In the genomic region with DNA sequence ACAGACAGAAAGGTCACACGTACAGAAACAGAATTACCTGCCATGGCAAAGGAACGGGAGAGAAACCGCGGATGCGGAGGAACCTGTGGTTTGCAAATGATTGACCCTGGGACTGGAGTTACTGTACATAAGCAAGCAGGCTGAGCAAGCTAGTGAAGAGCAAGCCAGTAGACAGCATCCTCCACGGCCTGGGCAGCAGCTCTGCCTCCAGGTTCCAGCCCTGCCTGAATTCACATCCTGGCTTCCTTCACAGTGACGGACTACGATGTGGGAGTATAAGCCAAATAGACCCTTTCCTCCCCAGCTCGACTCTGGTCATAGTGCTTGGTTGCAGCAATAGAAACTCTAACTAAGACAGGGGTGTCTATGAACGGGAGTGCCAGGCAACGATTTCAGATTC, we compare ENCODE assay signal across 15 mouse cellular contexts.
DNase-seq lines count a peak whose midpoint lies in the region; ATAC-seq and TF ChIP-seq lines count a peak whose summit lies in the region.
"Had no signal": no experiment of that assay in that cellular context is flagged by ENCODE, and none has a peak within 500 bp of the region (broad histone marks: within the 10 kb centered on the region; RNA-seq: fewer than 3 reads in every experiment).

No protein-coding gene starts in this region.

- peak overlapping the region; percentile 6 for H3K4me2 ChIP-seq in heart, postnatal 0 days (ENCODE audit: low read depth, low read length)
- H3K4me2 ChIP-seq in heart, embryonic 11.5 days, result no peak overlapping the region
- H3K4me2 ChIP-seq: embryonic facial prominence, embryonic 15.5 days; limb, embryonic 13.5 days; midbrain, embryonic 15.5 days; neural tube, embryonic 15.5 days had no signal

- no peak overlapping the region for H3K9ac ChIP-seq in heart, postnatal 0 days (replicated peaks; ENCODE audit: low read depth, low read length)
- no peak overlapping the region for H3K9ac ChIP-seq in heart, embryonic 11.5 days (ENCODE audit: low read depth, low read length)
- H3K9ac ChIP-seq: embryonic facial prominence, embryonic 15.5 days; limb, embryonic 13.5 days; midbrain, embryonic 15.5 days; neural tube, embryonic 15.5 days had no signal

- WGBS in heart, postnatal 0 days, result 84% methylated on average over 11 of the region's 11 CpGs
- 86% methylated on average over 11 of the region's 11 CpGs for WGBS in heart, embryonic 11.5 days (ENCODE audit: insufficient replicate concordance)

- ATAC-seq in heart, postnatal 0 days (ENCODE audit: insufficient read depth, low read depth), result no peak
- ATAC-seq in heart, embryonic 11.5 days (replicated peaks; ENCODE audit: insufficient number of reproducible peaks, low FRiP score, low TSS enrichment), result no peak
- ATAC-seq: midbrain, embryonic 15.5 days had no signal

- H3K36me3 ChIP-seq in heart, postnatal 0 days (replicated peaks; ENCODE audit: control insufficient read depth, insufficient read depth, low read length), result peaks cover 4% of the 10 kb centered on the region; the same call in 1 of the 2 replicates
- H3K36me3 ChIP-seq in heart, embryonic 11.5 days (ENCODE audit: control insufficient read depth, insufficient read depth, low read length), result no peaks in the 10 kb centered on the region
- H3K36me3 ChIP-seq: embryonic facial prominence, embryonic 15.5 days; limb, embryonic 13.5 days; midbrain, embryonic 15.5 days; neural tube, embryonic 15.5 days had no signal

- no peak for TF ChIP-seq EP300 in heart, postnatal 0 days (IDR thresholded peaks at IDR 0.05; ENCODE audit: low read depth)

- DNase-seq in heart, postnatal 0 days (ENCODE audit: low spot score), result no peak
- DNase-seq in CD4-positive, CD25-positive, alpha-beta regulatory T cell, adult 2 months (ENCODE audit: low read depth, low spot score), result peak; percentile 17
- peak; percentile 28 for DNase-seq in kidney, postnatal 14 days
- DNase-seq in cerebellum, postnatal 36 days, result no peak
- DNase-seq in thymus, postnatal 25 days, result no peak
- DNase-seq in neural tube, embryonic 10.5 days (ENCODE audit: extremely low spot score, low spot score), result no peak
- DNase-seq: adrenal gland, postnatal 14 days; heart, postnatal 4 days; lung, adult 18-20 months had no signal

- H3K4me3 ChIP-seq in heart, postnatal 0 days (ENCODE audit: low read depth, low read length), result peak overlapping the region; percentile 28; the same call in 1 of the 2 replicates
- no peak overlapping the region for H3K4me3 ChIP-seq in heart, embryonic 11.5 days (ENCODE audit: low read depth, low read length)
- peak overlapping the region; percentile 61 for H3K4me3 ChIP-seq in brown adipose tissue, adult 24 weeks (ENCODE audit: insufficient read depth, low read depth, low read length)
- H3K4me3 ChIP-seq: embryonic facial prominence, embryonic 15.5 days; limb, embryonic 13.5 days; midbrain, embryonic 15.5 days; neural tube, embryonic 15.5 days had no signal

- H3K27ac ChIP-seq in heart, postnatal 0 days (ENCODE audit: low read depth), result no peak overlapping the region
- no peak overlapping the region for H3K27ac ChIP-seq in heart, embryonic 11.5 days (ENCODE audit: low read depth, low read length)
- H3K27ac ChIP-seq in brown adipose tissue, adult 24 weeks (replicated peaks; ENCODE audit: low read depth, low read length), result no peak overlapping the region; the same call in 1 of the 2 replicates
- H3K27ac ChIP-seq: embryonic facial prominence, embryonic 15.5 days; limb, embryonic 13.5 days; midbrain, embryonic 15.5 days; neural tube, embryonic 15.5 days had no signal

- no peaks in the 10 kb centered on the region for H3K9me3 ChIP-seq in heart, postnatal 0 days (replicated peaks; ENCODE audit: control insufficient read depth, low read length)
- no peaks in the 10 kb centered on the region for H3K9me3 ChIP-seq in heart, embryonic 11.5 days (replicated peaks; ENCODE audit: control insufficient read depth, low read length)
- H3K9me3 ChIP-seq: embryonic facial prominence, embryonic 15.5 days; limb, embryonic 13.5 days; midbrain, embryonic 15.5 days; neural tube, embryonic 15.5 days had no signal

- peaks cover 9% of the 10 kb centered on the region for H3K4me1 ChIP-seq in heart, postnatal 0 days (ENCODE audit: control insufficient read depth, insufficient read depth)
- no peaks in the 10 kb centered on the region for H3K4me1 ChIP-seq in heart, embryonic 11.5 days (ENCODE audit: control insufficient read depth, insufficient read depth, low read length)
- no peaks in the 10 kb centered on the region for H3K4me1 ChIP-seq in brown adipose tissue, adult 24 weeks (ENCODE audit: control insufficient read depth, insufficient read depth, insufficient read length, low read length)
- H3K4me1 ChIP-seq: embryonic facial prominence, embryonic 15.5 days; midbrain, embryonic 15.5 days; neural tube, embryonic 15.5 days had no signal

- TF ChIP-seq CTCF in heart, postnatal 0 days (IDR thresholded peaks at IDR 0.05; ENCODE audit: low read depth), result no peak

- no peaks in the 10 kb centered on the region for H3K27me3 ChIP-seq in heart, postnatal 0 days (ENCODE audit: control insufficient read depth, insufficient read depth, low read length)
- H3K27me3 ChIP-seq in heart, embryonic 11.5 days (ENCODE audit: control insufficient read depth, insufficient read depth, low read length), result no peaks in the 10 kb centered on the region
- H3K27me3 ChIP-seq: embryonic facial prominence, embryonic 15.5 days; limb, embryonic 13.5 days; midbrain, embryonic 15.5 days; neural tube, embryonic 15.5 days had no signal

Comparison
In these comparisons a context has a peak if more than half of its experiments do, and no peak if none do; other contexts are left out.
1. DNase-seq: peak in CD4-positive, CD25-positive, alpha-beta regulatory T cell, adult 2 months (single experiment) and kidney, postnatal 14 days (single experiment); none in heart, postnatal 0 days (single experiment), cerebellum, postnatal 36 days (0 of 2), thymus, postnatal 25 days (single experiment) and neural tube, embryonic 10.5 days (single experiment).